Mouse (Mus musculus) embryonic fibroblast, embryonic 13.5 days (primary cell): ENCODE data around the gene Snx22.

Source experiments
- CTCF ChIP-seq: IDR thresholded peaks from 2 replicates; pipeline ENCODE4 v1.5.1; 2011; ENCODE audit warnings: mild to moderate bottlenecking, control low read depth, low read length, moderate library complexity, borderline replicate concordance; ENCODE audit not compliant: insufficient read depth
- POLR2A ChIP-seq: IDR thresholded peaks from 2 replicates; pipeline ENCODE4 v1.6.1; 2011; ENCODE audit warnings: low read depth, mild to moderate bottlenecking, control low read depth, low read length, moderate library complexity

DNA sequence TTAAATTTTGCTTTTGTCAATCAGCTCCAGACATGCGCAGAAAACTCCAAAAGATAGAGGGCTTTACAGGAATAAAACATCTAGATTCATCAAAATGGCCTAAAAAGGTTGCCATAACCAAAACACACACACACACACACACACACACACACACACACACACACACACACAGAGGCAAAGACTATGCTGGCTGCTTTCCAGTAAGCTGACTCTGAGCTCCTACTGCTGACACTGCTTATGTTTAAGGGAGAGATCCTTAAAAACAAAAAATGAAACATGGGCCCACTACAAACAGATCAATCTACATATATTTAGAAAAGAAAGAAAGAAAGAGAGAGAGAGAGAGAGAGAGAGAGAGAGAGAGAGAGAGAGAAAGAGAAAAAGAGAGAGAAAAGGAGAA lies 16.8 kb downstream of the Snx22 start:
- no peak for TF ChIP-seq CTCF
- TF ChIP-seq POLR2A = no peak
